Mouse (Mus musculus) right cerebral cortex, postnatal 4 days (tissue): ENCODE measurements around the gene Rmdn2.

Experiments
- DNase-seq: peaks from one replicate; pipeline ENCODE4 v3.0.0-alpha.2; 2022

Rmdn2 gene

DNA sequence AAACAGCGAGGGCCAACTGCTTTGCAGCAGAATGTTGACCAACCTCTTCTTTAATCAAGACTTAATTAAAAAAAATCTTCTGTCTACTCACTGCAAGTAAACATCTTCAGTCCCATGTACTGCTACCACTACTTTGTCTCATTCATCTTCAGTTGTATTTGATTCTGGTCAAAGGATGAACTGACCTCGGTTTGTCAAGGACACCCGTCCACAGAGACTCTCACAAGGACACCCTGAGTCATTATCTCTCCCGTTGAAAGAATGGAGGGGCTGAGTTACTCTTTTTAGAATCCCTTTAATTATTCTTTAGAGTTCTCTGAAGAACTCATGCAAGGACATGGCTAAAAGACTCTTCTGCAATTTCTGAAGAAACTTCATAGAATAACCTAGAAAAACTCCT, at the start of gene Rmdn2:
Rmdn2 (plus strand) TSS at position 319 of the 400 bp plus-strand sequence.
- no peak for DNase-seq

DNA sequence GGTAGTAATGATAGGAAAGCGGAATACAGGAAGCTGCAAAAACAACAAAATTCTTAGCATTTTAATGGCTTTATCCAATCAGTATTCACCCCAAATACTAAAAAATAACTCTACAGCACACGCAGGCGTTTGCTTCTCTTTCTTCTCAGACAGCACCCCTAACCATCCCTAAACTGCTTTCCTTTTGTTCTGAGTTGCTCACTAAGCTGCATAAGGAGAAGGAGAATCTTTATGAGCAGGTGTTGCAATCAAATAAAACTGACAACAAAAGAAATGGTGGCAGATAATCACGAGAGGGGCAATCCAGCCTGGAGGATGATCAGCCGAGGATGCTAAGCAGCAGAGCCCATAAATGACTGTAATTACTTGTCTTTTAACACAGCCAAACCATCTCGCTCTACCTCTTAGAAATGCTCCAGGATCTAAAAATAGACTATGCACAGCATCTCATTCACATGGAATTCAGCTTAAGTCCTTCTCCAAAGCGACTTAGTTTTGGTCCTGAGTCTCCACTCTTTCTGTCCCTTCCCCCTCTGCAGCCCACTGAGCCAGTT, 48.5 kb upstream of the Rmdn2 start:
- DNase-seq, result no peak

DNA sequence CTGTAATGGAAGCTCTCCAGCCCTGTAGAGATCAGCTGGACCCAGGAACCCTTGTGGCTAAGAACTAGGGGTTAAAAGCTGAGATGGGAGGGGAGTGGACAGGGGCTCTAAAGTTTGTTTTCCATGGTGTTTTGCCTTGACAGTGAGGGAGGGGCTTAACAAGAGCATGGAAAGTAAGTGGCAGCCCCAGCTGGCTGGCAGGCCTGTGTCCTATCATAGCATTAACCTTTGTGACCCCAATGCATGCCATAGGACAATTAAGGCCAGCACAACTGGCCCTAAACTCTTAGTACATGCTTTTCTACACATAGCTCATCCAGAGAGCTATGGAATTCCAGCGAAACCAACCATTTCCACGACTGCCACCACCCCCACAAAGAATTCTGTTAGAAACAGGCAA, 47.9 kb upstream of the Rmdn2 start:
- DNase-seq, result no peak

DNA sequence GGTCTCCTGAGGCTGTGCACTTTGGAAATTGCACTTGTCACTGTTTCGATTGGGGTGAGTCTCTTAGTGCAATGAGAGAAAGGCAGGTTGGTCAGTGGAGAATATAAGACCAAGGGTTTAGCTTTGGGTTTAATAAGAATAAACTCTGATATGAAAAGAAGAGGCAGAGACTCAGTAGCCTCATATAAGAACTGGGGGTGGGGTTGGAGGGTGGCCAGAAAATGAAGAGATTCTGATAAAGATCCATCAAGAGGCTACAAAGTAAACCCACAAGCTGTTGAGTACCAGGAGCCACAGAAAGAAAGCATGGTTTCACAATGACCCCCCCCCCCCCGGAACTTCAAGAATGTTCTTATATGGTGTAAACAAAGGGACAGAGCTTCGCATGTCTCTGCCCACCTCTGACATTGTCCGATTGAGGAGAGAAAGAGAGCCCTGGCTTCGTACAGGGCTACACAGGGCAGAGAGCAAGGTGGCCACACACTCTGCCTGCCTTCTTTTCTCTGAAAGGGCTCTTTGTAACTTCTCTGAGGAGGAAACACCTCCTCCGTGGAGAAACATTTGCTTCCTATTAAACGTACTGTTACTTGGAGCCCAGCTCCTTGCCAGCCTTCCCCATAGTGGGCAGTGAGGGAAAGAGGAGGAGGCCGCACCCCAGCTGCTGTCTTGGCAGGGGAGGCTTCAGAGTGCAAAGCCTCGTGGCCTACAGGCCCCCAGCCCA, 46.3 kb upstream of the Rmdn2 start:
- no peak for DNase-seq

DNA sequence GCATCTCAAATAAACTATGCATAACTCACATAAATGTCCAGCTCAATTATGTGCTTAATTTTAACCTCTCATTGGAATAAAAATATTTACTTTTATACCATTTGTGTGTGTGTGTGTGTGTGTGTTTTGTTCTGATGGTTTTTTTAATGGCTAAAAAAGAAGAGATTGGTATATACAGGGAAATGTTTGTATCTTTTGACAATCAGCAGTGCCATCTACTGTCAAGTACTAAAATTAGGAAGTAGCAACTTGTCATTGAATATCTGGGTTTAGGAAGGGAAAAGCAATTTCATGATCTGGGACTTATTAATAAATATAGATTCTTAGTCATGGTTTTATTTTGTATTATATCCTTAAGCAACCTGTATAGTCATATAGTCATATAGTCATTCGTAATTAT, 43.3 kb upstream of the Rmdn2 start:
- no peak for DNase-seq

DNA sequence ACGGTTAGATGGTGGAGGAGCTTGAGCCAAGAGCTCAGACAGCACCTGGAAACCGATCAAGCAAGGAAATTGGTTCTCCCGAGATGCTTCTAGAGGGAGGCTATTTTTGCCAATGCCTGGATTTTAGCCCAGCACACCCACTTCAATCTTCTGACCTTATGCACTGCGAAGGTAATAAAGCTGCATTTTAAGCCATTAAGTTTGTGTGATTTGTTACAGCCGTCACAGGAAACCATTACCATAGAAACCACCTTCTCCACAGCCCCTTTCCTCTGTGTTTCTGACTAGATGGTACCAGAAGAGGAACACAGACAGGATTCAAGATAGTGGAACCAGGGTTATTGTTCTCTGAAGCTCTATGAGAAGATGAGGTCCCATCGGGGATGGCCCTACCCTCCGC, 33.3 kb upstream of the Rmdn2 start:
- no peak for DNase-seq

DNA sequence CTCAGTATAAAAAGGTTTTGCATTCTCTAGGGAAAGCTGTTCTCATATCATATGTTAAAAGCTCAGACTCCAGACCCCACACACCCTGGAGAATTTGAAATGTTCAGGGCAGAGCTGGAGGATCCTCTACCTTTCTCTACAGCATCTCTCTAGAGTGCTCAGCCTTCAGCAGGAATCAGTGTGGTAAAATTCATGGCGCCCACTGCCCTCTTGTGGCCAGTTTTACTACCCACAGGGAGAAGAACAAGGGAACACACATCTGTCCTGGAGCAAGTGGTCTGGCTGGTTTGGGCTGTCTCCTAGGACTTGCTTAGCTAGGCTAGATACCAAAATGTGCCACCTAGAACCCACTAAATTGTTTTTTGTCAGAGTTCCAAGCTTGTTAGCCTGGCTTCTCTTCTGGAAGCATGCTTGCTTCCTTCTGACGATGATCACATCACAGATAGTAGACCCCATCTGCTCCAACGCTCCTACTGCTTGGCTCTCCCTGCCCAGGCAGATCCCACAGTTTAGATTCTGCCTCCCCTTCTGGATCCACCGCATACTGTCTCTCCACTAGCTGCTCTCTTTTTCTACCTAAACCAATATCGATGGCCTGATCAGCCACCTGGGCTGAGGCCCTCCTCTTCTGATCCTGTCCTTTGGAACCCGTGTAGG, 31.3 kb upstream of the Rmdn2 start:
- peak; percentile 78 for DNase-seq

DNA sequence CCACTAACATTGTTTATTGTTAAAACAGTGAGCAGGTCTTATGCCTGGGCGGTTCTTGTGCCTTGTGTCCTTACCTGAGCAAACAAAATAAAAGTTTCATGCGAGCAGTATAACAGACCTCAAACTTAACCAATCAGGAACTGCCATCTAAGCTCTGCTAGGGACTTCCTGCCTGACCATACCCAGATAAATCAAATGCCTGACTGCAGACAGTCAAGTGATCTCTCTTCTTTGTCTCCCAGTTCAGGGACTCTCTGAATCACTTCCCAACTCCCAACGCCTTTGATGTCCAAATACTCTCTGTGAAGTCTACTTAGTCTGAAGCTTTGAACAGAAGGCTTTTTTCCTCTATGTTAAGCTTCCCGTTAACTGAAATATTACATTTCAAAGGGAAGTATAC, 28.2 kb upstream of the Rmdn2 start:
- DNase-seq, result no peak

DNA sequence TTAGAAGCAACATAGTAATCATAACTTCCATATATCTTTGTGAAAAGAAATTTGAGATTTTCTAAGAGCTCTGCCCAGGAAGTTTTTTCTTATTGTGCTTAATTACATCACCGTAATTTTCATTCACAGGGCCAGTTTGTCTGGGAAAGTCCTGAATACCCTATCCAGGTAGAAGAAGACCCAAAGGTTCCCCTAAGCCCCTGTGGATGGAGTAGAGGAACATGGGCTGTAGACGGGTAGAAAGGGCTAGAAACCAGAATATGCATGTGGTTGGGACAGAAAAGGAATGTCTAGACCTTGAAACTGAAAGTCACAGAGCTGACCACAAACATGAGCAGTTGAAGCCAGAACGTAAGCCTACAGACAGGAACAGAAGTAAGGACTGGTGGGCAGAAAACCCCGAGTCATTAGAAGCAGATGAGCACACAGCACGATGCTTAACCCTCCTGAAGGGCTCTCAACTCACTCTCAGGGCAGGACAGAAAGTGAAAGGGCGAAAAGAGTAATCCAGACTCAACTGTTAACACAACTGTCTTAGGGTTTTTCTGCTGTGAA, 27.3 kb upstream of the Rmdn2 start:
- DNase-seq, result no peak

DNA sequence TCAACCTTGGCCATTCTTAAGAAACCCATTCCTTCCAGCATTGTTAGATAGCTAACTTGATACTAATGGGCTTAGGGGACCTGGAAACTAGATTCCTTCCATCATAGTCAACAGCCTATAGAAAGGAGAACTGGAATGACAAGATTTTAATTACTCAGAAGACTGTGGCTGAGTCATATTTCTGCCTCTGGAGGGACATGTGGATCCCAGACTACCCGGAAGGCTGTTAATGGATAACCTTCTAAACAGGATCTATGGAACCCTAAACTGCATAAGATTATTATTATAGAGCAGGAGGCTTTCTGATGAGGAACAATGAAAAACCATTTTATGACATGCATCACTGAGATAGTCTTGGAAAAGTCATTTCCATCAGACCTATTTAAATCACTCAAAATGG, 21.8 kb upstream of the Rmdn2 start:
- DNase-seq, result no peak

DNA sequence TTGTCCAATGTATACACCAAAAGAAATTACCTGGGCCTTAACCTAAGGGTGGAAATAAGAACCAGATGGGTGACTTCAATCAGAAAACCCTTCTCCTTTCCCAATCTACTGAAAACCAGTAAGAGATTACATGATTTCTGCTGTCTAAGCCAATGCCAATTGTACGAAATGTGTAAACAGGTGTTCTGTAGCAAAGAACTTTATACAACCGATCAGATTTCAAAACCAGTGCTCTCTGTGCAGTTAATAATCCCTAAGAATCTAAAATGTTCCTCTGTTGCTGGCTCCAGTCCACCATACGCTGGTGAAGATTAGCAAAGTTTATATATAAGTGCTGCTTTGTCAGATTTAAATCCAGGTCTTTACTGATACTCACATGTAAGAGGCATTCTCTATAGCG, 15.7 kb upstream of the Rmdn2 start:
- DNase-seq, result no peak

DNA sequence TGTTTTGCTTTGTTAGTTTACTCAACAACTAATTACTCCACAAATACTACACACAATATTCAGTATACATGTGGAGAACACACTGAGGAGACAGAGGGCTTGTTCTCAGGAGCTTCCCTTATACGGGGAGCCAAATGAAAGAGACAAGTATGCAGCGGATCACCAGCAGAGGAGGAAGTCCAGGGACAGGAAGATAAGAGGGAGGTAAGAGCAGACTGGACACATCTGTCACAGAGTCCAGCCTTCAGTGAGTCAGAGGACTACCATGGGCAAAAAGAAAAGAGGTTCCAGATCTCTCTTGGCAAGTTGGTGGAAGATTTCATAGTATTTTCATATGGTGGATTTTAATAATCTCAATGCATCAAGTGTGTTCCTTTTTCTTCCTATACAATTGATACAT, 13.5 kb upstream of the Rmdn2 start:
- DNase-seq, result no peak

DNA sequence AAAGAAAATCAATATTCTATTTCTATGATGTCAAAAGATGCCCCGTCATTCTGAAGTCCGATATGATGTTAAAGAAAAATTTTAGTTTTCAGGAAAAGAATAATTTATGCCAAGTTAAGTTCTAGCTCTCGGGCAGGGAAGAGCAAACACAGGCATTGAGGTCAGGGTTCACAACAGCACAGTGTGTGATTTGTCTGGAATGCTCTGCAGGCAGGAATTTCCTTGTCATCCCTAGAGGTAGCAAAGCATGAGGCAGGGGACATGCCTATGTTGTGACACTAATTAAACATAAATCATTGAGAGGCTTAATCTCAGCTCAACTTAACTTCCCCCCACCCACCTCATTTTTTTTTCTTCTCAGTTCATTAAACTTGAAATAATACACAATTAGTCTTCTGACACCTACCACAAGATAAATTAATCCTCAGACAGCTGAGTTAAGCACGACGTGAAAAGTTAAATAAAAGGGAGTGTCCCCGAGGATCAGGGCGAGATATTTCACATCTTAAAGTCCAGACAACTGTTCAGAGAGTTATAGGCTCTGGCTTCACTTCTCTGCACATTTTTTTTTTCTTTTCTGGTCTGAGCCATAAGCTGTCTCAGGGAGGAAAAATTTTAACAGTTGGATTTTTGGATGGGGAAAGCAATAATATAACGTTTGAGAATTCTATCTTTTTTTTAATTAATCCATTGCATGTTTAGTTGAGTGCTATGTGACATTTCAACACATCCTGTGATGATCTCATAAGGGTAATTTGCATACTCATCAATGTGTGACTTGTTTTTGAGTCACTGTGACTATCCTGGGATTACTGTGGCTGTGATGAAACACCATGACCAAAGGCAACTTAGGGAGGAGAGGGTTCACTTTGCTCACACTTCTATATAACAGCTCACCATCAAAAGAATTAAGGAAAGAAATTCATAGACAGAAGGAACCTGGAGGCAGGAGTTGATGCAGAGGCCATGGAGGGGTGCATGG, 12.8 kb upstream of the Rmdn2 start:
- no peak for DNase-seq

DNA sequence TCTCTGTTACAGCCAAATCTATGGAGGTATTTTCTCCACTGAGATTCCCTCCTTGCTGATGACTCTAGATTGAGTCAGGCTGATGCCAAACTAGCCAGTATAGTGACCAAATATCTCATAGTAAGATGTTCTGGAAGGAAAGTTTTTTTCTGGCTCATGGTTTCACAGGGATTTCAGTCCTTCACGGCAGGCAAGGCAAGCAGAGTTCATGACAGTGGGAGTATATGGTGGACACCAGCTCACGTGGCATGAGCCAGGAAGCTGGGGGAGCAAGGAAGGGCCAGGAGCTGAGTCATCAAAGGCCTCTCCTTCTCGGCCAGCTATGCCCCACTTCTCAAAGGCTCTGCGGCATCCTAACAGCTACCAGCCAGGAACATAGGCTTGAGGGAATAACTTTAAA, 11.6 kb upstream of the Rmdn2 start:
- DNase-seq, result no peak

DNA sequence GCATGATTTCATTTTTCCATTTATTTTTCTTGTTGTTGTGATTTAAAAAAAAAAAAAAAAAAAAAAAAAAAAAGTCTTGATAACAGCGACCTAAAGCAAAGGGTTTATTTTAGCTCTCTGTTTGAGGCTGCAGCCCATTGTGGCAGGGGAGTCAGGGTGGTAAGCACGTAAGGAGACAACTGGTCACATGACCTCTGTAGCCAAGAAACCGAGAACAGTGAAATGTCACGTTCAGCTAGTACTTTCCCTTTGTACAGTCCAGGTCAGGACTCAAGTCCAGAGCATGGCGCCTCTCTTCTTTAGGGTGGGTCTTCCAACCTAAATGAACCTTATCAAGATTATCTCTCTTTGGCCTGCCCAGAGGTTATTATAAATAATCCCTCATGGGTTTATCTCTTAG, 9.3 kb upstream of the Rmdn2 start:
- DNase-seq, result no peak

DNA sequence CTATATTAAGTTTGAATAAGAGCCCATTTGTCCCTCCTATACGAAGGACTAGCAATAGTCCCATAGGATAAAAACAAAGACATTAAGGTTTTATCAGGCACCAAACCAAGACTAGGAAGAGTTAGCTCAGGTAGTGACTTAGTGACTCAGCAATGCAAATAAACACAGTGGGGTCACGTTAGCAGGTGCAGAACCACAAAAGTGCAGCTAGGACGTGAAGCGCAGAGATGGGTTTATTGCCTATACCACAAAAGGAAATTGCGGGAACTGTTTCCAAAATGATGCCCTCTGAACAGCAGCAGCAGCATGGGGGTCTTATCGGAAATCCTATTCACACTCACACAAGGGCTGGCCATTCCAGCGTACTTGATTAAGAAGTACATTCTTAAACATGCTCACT, 8.2 kb upstream of the Rmdn2 start:
- no peak for DNase-seq

DNA sequence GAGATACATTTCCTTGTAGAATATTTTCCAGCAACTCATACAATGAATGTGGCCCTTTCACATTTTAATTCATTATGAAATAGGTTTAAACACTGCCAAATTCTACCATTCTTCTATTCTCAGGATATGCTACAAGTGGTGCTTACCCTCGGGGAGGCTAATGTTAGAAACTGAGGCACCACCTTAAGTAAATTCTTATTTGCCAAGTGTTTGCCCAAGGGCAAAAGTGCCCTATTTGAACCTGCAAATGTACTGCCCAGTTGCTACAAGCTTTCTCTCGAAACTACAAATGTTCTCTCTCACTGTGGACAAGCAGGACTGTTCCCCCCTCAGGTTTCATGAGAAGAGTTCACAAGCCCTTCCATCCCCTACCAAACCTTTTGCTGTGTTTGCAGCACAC, 5.9 kb upstream of the Rmdn2 start:
- DNase-seq, result no peak

DNA sequence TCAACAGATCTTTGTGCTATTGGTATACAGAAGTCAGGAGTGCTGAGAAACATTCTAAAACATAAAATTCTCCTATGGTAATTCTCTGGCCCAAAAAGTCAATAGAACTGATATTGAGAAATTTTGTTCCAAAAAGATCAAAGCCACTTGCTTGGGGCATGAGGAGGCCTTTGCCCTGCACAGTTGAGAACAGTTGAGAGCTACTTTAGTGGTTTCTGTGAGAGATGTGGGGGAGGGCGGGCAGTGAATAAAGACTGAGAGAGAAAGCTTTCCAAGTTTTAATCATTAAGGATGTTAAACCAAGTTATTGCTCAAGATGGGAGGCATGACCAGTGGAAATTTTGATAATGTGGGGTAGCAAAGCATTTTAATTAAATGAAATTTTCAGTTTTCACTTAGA, 2.0 kb upstream of the Rmdn2 start:
- no peak for DNase-seq

DNA sequence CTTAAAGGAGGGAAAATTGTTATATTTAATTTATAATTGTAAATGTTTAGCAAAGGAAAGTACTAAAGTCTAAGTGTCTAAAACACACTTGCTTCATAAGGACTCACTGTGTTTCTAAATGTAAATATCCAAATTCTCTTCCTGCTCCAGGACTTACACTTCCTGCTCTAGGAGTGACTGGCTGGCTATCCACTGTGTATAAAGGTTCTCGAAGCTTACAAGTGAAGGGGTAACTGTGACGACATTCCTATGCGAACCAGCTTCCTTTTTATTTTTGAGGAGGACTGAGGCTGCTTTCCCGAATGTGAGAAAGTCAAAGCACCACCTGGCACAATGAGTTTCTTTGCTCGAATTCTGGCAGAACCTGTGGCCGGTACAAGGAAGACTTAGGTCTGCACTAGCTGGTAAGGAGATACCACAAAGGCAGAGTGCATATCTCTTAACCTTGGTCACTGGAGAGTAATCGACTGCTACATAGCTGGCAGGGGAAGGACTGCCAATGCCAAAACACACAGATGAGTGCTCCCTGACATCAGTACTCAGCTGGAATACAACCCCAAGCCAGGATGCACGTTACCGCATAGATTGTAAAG, 1.4 kb upstream of the Rmdn2 start:
- DNase-seq, result no peak

DNA sequence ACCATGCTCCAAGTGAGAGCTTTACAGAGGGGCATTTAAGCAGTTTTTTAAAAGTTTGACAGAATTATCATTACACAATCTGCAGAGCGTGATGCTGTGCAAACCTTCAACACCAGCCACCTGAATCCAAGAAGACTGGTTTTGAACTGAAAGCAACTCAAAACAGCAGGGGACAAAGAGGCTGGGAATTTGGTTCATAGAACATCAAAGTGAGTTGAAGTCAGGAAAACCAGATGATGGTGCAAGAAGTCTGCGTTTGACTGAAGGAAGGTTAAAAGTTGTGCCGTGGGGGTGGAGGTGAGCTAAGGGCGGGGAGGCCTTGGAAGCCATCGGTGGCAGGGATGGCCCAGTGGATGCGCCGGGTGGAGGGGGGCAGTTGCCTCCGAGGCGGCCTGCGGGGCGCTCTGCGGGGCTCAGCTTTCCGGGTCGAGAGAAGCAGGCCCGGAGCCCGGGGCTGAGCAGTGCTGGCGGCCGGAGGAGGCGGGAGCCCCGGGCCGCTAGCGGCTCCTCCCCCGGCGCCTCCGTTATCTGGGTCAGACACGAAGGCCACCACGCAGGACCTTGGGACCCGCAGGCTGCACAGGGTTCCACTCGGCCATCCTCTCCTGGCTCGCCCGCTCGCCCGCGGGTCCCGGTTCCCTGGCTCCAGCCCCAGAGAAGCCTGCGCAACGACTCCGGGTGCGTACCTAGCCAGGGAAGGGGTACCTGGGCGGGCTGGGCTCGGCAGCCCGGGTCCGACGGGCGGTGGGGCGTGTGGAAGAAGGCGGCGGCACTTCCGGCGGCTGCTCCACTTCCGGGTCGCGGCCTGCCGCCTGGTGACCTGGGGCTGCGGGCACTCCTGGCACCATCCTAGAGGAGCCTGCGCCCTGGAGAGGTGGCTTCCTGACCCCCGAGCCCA, 3.3 kb downstream of the Rmdn2 start:
- DNase-seq, result peak; percentile 70

DNA sequence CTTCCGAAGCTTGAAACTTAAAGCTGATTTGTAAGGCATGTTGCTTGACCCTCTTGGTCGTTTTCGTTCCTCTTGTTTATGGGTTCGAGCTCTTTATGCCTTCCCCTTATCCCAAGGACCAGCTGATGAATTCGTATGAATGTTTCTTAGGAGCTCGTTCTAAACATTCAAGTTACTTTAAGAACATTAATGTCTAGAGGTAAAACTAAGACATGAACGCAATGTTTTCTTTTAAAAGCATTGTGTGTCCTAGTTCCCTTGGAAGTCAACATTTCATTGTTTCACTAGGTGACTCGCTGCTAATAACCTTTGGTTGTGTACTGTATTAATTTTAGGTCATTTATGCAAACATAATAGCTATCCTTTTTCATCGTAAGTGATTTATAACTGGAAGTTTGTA, 4.2 kb downstream of the Rmdn2 start:
- DNase-seq, result no peak

DNA sequence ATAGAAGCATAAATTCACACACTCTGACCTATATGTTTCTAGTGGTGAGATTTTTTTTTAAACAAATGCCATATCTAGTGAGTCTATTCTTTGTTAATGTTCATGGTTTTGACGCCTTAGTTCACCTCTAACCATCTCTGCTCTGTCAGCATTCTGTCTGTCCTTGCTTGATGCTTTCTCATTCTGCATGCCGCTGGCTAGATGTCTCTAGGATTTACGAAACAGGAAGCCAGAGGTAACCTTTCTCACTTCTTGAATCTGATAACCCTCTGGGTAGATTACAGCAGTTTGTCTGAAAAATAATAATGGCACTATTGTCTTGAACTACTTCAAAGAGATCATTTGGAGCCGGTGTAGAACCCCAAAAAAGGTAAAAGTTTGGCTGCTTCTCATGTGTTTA, 5.0 kb downstream of the Rmdn2 start:
- DNase-seq, result no peak
